Mouse (Mus musculus): ENCODE measurements at regions not wholly inside any gene's neighbourhood (a gene's known extent, or its start where the extent isn't known, plus 50 kb on each side); places are given as distances from the start of the nearest gene placed in this dataset.

- no peak for TF ChIP-seq CTCF (conservative IDR thresholded peaks at IDR 0.05)
- Histone ChIP-seq H3K27ac (no peak overlapping the region), H3K4me3 (no peak overlapping the region)
- DNase-seq (ENCODE audit: low spot score in 2 of 2): no peak
Measured at GRCm38 (mm10) chr11:45495246-45495645, 356.6 kb upstream of the Clint1 start.

DNA sequence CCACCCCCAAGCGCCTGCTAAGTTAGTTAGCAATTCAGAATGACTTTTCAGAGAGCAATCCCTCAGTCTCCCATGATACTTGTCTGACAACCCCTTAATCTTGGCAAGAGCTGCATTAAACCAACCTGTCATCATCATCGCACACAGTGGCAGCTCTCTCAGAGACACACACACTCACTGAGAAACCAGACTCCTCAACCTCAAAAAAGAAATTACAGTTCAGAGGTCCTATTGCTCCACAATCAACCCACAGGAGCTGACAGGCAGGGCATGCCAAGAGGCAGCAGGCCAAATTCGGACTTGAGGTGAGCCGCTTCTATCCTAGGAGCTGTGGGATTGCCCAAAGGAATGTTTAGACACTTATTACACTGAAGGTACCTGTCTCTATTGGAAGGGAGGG, 343.3 kb upstream of the Clint1 start:
- DNase-seq (ENCODE audit: low spot score in 2 of 2): no peak
- TF ChIP-seq CTCF (conservative IDR thresholded peaks at IDR 0.05): no peak
- Histone ChIP-seq H3K4me3 (no peak overlapping the region), H3K27ac (no peak overlapping the region)

DNA sequence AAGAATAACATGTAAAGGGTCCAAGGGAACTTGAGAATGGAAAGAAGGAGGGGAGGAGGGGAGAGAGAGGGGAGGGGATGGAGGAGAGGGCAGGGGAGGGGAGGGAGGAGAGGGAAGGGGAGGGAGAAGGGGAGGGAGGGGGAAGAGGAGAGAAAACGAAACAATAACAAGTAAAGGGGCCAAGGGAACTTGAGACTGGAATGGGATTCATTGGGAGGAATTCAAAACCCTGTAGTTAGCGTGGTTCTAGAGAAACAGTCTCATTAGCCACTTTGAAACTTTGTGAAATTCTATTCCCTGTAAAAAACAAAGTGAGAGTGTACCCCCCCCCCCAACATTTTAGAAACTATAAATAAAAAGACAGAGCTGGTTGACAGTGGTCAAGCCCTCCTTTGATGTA, 342.6 kb upstream of the Clint1 start:
- Histone ChIP-seq H3K4me3 (no peak overlapping the region), H3K27ac (no peak overlapping the region)
- TF ChIP-seq CTCF (conservative IDR thresholded peaks at IDR 0.05): no peak
- no peak for DNase-seq (ENCODE audit: low spot score in 2 of 2)

GRCm38 (mm10) chr11:45514415-45515271, 337.2 kb upstream of the Clint1 start:
- no peak for DNase-seq (ENCODE audit: low spot score in 2 of 2)
- H3K4me3 ChIP-seq: no peak overlapping the region
- no peak overlapping the region for H3K27ac ChIP-seq
- TF ChIP-seq CTCF (conservative IDR thresholded peaks at IDR 0.05): no peak

GRCm38 (mm10) chr11:45524720-45525119, 327.1 kb upstream of the Clint1 start:
- no peak overlapping the region for H3K27ac ChIP-seq
- TF ChIP-seq CTCF (conservative IDR thresholded peaks at IDR 0.05): no peak
- DNase-seq (ENCODE audit: low spot score in 2 of 2): no peak
- no peak overlapping the region for H3K4me3 ChIP-seq

DNA sequence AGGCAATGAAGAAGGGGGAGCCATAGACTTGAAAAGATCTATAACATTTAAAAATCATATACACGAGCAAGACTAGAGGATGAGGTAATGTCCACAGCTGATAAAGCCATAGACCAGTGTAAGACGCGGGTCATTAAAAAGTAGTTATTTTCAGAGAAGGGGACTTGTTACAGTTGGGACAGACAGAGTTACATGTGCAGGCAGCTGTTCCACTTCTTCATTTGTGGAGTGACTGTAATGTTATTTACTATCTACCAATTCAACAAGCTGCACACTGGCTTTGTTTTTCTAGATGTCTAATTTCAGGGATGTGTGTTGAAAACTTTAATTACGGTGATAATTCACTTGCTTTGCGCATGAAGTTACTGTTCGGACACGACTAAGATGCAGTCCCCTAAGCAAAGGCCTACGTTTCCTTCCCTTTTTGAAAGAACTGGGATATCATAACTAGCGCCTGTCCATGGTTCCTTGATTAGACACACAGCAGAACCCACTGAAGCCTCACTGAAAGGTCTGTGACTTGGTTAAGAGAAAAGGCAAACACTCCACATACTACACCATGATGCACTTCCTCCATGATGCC, 320.7 kb upstream of the Clint1 start:
- DNase-seq (ENCODE audit: low spot score in 2 of 2): no peak
- no peak overlapping the region for H3K4me3 ChIP-seq
- H3K27ac ChIP-seq: no peak overlapping the region
- TF ChIP-seq CTCF (conservative IDR thresholded peaks at IDR 0.05): no peak

DNA sequence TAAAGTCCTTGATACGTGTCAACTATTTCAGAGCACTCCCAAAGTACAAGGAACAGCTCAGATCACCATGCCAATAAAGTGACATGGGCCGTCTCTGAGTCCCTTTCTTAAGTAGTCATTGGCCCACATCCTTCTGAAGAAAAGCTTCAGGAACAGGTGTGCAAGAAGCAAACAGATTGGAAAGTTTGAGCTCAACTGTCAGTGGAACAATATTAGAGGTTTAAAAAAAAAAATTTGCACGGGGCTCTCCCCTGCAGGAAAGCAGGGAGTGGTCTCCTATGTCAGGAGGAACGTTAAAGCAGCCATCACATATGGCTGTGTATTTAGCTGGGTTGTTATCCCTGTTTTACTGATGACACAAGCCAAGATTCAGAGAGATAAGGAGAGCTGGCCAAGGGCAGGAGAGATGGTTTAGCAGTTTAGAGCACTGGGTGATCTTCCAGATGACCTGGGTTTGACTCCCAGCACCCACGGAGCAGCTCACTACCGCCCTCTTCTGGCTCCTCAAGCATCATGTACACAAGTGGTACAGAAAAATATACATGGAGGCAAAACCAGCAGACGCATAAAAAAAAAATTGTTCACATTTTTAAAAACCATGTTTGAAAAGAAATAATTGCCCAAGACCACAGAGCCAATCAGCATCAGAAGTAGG, 318.3 kb upstream of the Clint1 start:
- peak; percentile 57 for TF ChIP-seq CTCF (conservative IDR thresholded peaks at IDR 0.05)
- Histone ChIP-seq H3K4me3 (no peak overlapping the region), H3K27ac (no peak overlapping the region)
- no peak for DNase-seq (ENCODE audit: low spot score in 2 of 2)

DNA sequence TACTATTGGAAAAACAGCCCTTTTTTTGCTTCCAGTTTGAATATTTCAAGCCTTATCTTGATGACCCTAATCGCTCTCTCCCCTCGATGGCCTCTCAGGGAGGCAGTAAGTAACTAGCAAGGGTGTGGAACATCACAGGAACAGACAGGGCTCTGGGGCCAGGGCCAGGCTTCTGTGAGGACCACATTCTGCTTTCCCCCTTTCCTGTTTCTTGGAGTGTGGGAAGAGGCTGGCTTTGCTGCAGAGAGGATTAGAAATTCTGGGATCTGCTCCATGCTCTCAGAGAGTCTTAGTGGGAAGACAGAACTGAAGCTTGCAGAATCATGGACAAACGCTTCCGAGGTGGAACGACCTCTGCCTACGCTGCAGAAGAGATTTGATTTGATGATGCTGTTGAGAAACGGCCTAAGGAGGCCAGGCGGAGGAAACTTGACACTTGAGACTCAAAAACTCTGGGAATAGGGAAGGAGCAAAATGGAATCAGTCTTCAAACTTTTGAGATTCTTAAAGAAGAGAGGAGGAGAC, 316.3 kb upstream of the Clint1 start:
- H3K27ac ChIP-seq: no peak overlapping the region
- no peak for TF ChIP-seq CTCF (conservative IDR thresholded peaks at IDR 0.05)
- no peak overlapping the region for H3K4me3 ChIP-seq
- no peak for DNase-seq (ENCODE audit: low spot score in 2 of 2)

DNA sequence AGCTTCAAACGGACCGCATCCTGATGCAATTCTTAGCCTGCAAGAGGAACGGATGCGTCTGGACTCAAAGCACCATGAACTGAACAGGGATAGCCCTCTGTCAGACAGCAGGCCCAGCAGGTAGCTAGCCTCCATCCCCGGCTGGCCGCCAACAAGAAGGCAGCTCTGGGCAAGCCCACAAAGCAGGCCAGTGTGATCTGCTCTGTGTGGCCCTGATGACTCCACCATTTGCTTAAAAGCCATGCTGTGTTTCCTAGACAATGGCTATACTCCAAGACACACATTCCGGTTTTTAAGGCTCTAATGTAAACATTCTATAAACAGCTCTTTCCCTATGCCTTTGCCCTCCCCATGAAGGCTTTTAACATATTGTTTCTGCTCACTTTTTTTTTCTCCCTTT, 313.8 kb upstream of the Clint1 start:
- Histone ChIP-seq H3K4me3 (no peak overlapping the region), H3K27ac (no peak overlapping the region)
- DNase-seq (ENCODE audit: low spot score in 2 of 2): no peak
- TF ChIP-seq CTCF (conservative IDR thresholded peaks at IDR 0.05): no peak

- peak; percentile 91 for TF ChIP-seq CTCF (conservative IDR thresholded peaks at IDR 0.05)
- peak; percentile 69 to 80 for DNase-seq (ENCODE audit: low spot score in 2 of 2)
- H3K4me3 ChIP-seq: no peak overlapping the region
Measured at GRCm38 (mm10) chr11:45539459-45539858, 312.4 kb upstream of the Clint1 start.

GRCm38 (mm10) chr11:45544531-45544930, 307.3 kb upstream of the Clint1 start:
- H3K4me3 ChIP-seq: no peak overlapping the region
- no peak for DNase-seq (ENCODE audit: low spot score in 2 of 2)
- no peak overlapping the region for H3K27ac ChIP-seq
- TF ChIP-seq CTCF (conservative IDR thresholded peaks at IDR 0.05): no peak

More at GRCm38 (mm10) chr11:45539459-45539858, 312.4 kb upstream of the Clint1 start:
- no peak overlapping the region for H3K27ac ChIP-seq

GRCm38 (mm10) chr11:45545896-45546626, 305.8 kb upstream of the Clint1 start:
- Histone ChIP-seq H3K4me3 (no peak overlapping the region), H3K27ac (no peak overlapping the region)
- no peak for TF ChIP-seq CTCF (conservative IDR thresholded peaks at IDR 0.05)
- no peak for DNase-seq (ENCODE audit: low spot score in 2 of 2)

- TF ChIP-seq CTCF (conservative IDR thresholded peaks at IDR 0.05): no peak
- H3K4me3 ChIP-seq: no peak overlapping the region
- DNase-seq (ENCODE audit: low spot score in 2 of 2): no peak
- H3K27ac ChIP-seq: no peak overlapping the region
Measured at GRCm38 (mm10) chr11:45546861-45547260, 305.0 kb upstream of the Clint1 start.

Measured in layer of hippocampus, adult 2 months (tissue).